Mouse (Mus musculus) embryonic facial prominence, embryonic 11.5 days (tissue): ENCODE measurements at regions not wholly inside any gene's neighbourhood (a gene's known extent, or its start where the extent isn't known, plus 50 kb on each side); places are given as distances from the start of the nearest gene placed in this dataset.

ENCODE experiments used
- ATAC-seq: fragments of 200-750 bp; cut with Nextera tagmentation; replicated peaks from 2 replicates; pipeline ENCODE4 v1.8.0; 2017; ENCODE audit warnings: low read depth; ENCODE audit not compliant: insufficient number of reproducible peaks, low FRiP score, low TSS enrichment
- DNase-seq: peaks from one replicate; pipeline ENCODE4 v3.0.0-alpha.2; 2015; ENCODE audit warnings: low spot score
- H3K27ac ChIP-seq: fragments of 300-500 bp; sonication (generic); replicated peaks from 2 replicates; pipeline ENCODE4 v1.5.1; 2014; ENCODE audit warnings: mild to moderate bottlenecking, low read depth, low read length, control low read depth
- H3K27me3 ChIP-seq: fragments of 300-500 bp; sonication (generic); 2 replicates; pipeline ENCODE4 v1.6.1; 2014; ENCODE audit warnings: mild to moderate bottlenecking, low read length, moderate library complexity, mixed read lengths; ENCODE audit not compliant: control insufficient read depth, insufficient read depth
- H3K36me3 ChIP-seq: fragments of 300-500 bp; sonication (generic); replicated peaks from 2 replicates; pipeline ENCODE4 v1.6.1; 2014; ENCODE audit warnings: low read depth, mild to moderate bottlenecking, low read length, moderate library complexity, mixed read lengths; ENCODE audit not compliant: control insufficient read depth, insufficient read depth
- H3K4me1 ChIP-seq: fragments of 300-500 bp; sonication (generic); 2 replicates; pipeline ENCODE4 v1.6.1; 2014; ENCODE audit warnings: low read length, mixed read lengths; ENCODE audit not compliant: control insufficient read depth, insufficient read depth
- H3K4me2 ChIP-seq: fragments of 300-500 bp; sonication (generic); 2 replicates; pipeline ENCODE4 v1.6.1; 2014; ENCODE audit warnings: low read depth, mild to moderate bottlenecking, control low read depth, low read length, moderate library complexity
- H3K4me3 ChIP-seq: fragments of 300-500 bp; sonication (generic); 2 replicates; pipeline ENCODE4 v1.5.1; 2014; ENCODE audit warnings: low read depth, low read length, control low read depth
- H3K9ac ChIP-seq: fragments of 300-500 bp; sonication (generic); replicated peaks from 2 replicates; pipeline ENCODE4 v1.6.1; 2014; ENCODE audit warnings: mild to moderate bottlenecking, control low read depth, low read length
- H3K9me3 ChIP-seq: fragments of 300-500 bp; sonication (generic); replicated peaks from 2 replicates; pipeline ENCODE4 v1.6.1; 2016; ENCODE audit warnings: mild to moderate bottlenecking, low read length, inconsistent platforms, mixed read lengths; ENCODE audit not compliant: control insufficient read depth
- WGBS: fragments of 180-500 bp; shearing (Covaris S2); extraction: QIAGEN DNeasy Blood & Tissue Kit; methylation state at CpG from one replicate; pipeline ENCODE4 v1.1.7; 2014; 5-methylcytosine and 5-hydroxymethylcytosine counted together

DNA sequence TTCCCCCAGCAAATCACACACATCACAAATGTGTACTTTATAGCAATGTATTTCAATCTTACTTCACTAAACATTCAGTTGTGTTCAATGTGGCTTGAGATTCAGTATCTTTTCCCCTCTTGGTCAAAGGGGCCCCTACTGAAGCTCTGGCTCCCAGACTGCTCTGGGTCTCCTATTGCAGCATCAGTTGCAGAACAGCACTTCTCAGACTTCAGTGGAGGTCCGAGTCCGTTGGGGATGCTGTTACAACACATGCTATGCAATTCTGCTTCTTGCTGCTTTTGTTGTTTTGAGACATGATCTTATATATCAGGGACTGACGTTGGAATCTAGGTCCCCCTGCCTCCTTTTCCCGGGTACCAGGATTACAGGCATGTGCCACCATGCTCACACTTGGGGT lies 64.1 kb upstream of the Tmem178 start:
- no peaks in the 10 kb centered on the region; the same call in 1 of the 2 replicates for H3K27me3 ChIP-seq
- ATAC-seq (no peak), DNase-seq (no peak)
- no peak overlapping the region for H3K27ac ChIP-seq
- no peaks in the 10 kb centered on the region for H3K36me3 ChIP-seq
- no peaks in the 10 kb centered on the region for H3K4me1 ChIP-seq
- H3K9ac ChIP-seq: no peak overlapping the region
- no peaks in the 10 kb centered on the region for H3K9me3 ChIP-seq
- H3K4me2 ChIP-seq: no peak overlapping the region
- 71% methylated on average over 4 of the region's 4 CpGs for WGBS
- H3K4me3 ChIP-seq: no peak overlapping the region

DNA sequence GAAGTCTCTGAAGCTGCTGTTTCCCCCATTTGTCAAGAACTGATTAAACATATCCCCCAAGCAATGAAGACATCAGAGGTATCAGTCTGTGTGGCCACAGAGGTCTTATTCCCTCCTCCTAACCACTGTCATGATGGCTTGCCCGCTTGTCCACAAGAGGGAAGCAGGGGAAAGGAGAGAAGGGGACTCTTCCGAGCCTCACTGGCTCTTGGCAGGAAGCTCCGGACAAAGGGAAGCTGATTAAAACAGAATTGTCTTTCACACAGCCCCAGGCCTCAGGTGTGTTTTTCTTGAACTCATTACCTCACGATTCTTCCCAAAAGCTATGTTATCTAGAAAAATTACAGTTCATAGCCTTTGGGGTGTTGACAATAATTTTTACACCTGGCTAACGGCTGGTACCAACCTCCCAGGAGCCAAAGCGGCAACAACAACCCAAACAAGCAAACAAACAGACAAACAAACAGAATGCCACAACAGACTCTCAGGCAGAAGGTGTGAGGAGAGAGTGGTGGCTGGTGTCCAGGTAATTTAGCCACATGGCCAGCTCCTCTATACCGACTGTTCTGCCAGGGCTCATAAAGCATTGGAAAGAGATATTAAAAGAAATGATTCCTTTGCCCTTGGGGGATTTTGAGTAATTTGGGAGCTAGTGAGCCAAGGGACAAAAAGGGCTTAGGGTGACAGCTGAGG lies 68.9 kb upstream of the Tmem178 start:
- WGBS: 44% methylated on average over 7 of the region's 7 CpGs
- DNase-seq: no peak

DNA sequence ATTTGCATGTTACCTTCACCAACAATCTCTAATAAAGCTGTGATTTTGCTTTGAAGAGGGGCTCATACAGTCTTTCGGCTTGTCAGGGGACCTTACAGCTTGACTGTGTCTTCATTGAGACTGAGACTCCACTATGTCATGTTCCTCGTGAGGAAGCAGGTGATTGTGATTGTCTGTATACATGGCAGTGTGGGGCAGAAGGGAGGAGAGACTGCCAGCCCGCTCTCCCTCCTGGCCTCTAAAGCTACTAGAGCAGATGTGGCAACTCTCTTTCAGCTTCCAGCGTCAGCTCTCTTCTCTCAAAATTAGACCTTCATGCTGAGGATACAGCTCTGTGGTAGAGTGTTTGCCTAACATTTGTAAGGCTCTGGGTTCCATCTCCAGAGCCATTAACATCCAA lies 73.5 kb upstream of the Tmem178 start:
- DNase-seq: no peak
- no peak for ATAC-seq

More for the DNA sequence above, 68.9 kb upstream of the Tmem178 start:
- Histone ChIP-seq H3K27ac (no peak overlapping the region), H3K4me3 (no peak overlapping the region), H3K4me1 (no peaks in the 10 kb centered on the region), H3K27me3 (no peaks in the 10 kb centered on the region), H3K36me3 (no peaks in the 10 kb centered on the region), H3K9ac (no peak overlapping the region), H3K4me2 (no peak overlapping the region), H3K9me3 (no peaks in the 10 kb centered on the region)
- no peak for ATAC-seq

DNA sequence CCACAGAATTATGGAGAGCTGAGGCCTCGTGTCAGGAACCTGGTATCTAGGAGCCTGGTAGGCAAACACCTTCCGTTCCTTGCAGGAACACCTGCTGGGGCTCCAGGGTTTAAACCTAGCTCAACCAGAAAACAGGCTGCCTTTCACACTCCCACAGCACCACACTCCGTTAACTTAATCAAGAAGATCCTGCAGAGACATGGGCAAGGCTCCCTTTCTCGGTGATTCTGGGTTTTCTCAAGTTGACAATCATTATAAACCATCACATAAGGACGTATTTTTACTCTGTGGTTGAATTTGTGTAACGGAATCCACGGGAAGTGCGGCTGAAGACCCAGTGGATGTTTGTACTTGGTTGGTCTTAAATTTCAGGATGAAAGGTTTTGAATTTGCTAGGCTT lies 82.1 kb upstream of the Tmem178 start:
- no peak for DNase-seq
- H3K36me3 ChIP-seq: no peaks in the 10 kb centered on the region

More for the DNA sequence above, 73.5 kb upstream of the Tmem178 start:
- Histone ChIP-seq H3K9ac (no peak overlapping the region), H3K4me3 (no peak overlapping the region), H3K27ac (no peak overlapping the region), H3K4me1 (no peaks in the 10 kb centered on the region), H3K4me2 (no peak overlapping the region), H3K9me3 (no peaks in the 10 kb centered on the region), H3K27me3 (no peaks in the 10 kb centered on the region), H3K36me3 (no peaks in the 10 kb centered on the region)
- 89% methylated on average over 4 of the region's 4 CpGs for WGBS

DNA sequence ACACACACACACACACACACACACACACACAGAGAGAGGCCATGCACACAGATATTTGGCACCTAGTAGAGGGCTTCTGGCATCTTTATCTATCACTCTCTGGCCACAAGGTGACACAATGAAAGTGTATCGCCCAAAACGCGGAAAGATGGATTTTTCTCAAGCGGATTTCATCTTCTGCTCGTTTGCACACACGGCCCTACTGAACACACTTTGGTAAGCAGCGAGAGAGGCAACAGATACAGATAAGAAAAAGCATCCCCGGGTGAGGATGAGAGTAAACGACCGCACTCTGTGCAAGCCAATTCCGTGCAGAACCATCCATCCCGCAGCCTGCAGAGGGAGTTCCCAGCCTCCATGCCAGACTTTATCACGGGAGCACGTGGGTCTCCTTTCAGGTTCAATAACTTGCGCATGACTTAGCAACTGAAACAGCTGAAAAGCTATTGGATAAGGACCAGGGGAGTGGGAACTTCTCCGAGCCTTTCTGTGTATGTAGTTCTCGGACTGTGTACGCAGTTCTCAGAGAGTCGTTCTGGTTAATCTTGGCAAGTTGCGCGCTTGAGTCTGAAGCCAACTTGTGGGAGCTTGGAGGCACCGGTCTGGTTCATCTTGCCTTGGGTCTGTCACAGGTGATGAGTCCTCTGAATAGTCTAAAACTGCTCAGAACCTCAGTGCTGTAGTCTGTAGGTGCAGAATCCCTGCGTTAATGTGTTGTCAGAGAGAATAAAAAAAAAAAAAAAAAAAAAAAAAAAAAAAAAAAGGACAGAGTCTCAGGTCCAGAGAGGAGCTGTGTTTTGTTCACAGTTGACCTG lies 97.2 kb upstream of the Tmem178 start:
- 75% methylated on average over 23 of the region's 23 CpGs for WGBS

More for the DNA sequence above, 82.1 kb upstream of the Tmem178 start:
- Histone ChIP-seq H3K9me3 (no peaks in the 10 kb centered on the region), H3K4me3 (no peak overlapping the region), H3K27ac (no peak overlapping the region), H3K4me1 (no peaks in the 10 kb centered on the region), H3K4me2 (no peak overlapping the region), H3K9ac (no peak overlapping the region), H3K27me3 (no peaks in the 10 kb centered on the region)
- no peak for ATAC-seq
- 72% methylated on average over 8 of the region's 8 CpGs for WGBS

DNA sequence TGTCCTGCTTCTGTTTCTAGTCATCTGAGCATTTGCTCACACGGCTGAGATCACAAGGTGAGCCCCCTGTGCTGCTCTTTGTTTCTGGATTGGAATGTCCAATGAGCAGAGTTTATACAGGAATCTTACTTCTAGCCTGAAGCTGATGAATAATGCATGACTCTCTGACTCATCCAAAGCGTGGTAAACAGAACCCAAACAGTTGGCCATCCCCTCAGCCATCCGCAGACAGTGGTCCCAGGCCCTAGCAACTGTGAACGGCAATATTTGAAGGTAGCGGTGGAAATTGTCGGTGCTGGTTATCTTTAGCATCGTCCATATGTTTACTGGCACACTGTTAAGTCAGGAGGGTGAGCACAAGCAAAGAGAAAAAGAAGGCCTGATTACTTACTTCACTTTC lies 99.1 kb upstream of the Tmem178 start:
- Histone ChIP-seq H3K4me1 (no peaks in the 10 kb centered on the region), H3K4me3 (no peak overlapping the region), H3K9ac (no peak overlapping the region), H3K27ac (no peak overlapping the region), H3K9me3 (no peaks in the 10 kb centered on the region), H3K4me2 (no peak overlapping the region), H3K36me3 (no peaks in the 10 kb centered on the region), H3K27me3 (no peaks in the 10 kb centered on the region)
- ATAC-seq (no peak), DNase-seq (no peak)
- WGBS: 78% methylated on average over 7 of the region's 7 CpGs

More for the DNA sequence above, 97.2 kb upstream of the Tmem178 start:
- no peaks in the 10 kb centered on the region for H3K36me3 ChIP-seq
- ATAC-seq (no peak), DNase-seq (no peak)
- no peak overlapping the region for H3K27ac ChIP-seq
- no peak overlapping the region for H3K9ac ChIP-seq
- H3K4me3 ChIP-seq: no peak overlapping the region
- H3K4me2 ChIP-seq: no peak overlapping the region
- H3K4me1 ChIP-seq: no peaks in the 10 kb centered on the region
- no peaks in the 10 kb centered on the region for H3K27me3 ChIP-seq
- no peaks in the 10 kb centered on the region for H3K9me3 ChIP-seq

DNA sequence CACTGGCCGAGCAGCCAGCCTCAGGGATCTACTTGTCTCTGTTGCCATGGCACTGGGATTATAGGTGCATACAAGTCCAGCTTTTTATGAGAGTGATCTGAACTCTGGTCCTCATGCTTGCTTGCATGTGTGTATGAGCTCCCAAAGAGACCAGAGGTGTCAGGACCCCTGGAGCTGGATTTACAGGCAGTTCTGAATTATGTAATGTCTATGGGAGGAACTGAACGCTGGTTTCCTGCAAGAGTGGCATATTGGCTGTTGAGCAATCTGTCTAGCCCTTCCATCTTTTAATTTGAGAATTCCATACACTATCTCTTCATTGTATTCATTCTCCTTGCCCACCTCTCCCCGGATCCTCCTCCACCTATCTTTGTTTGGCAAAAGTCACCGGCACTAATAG lies 102.5 kb upstream of the Tmem178 start:
- Histone ChIP-seq H3K36me3 (no peaks in the 10 kb centered on the region), H3K4me2 (no peak overlapping the region), H3K27ac (no peak overlapping the region), H3K4me3 (no peak overlapping the region), H3K27me3 (no peaks in the 10 kb centered on the region), H3K9ac (no peak overlapping the region), H3K9me3 (no peaks in the 10 kb centered on the region), H3K4me1 (no peaks in the 10 kb centered on the region)
- ATAC-seq: no peak
- no peak for DNase-seq
- WGBS: 88% methylated on average over 4 of the region's 4 CpGs

DNA sequence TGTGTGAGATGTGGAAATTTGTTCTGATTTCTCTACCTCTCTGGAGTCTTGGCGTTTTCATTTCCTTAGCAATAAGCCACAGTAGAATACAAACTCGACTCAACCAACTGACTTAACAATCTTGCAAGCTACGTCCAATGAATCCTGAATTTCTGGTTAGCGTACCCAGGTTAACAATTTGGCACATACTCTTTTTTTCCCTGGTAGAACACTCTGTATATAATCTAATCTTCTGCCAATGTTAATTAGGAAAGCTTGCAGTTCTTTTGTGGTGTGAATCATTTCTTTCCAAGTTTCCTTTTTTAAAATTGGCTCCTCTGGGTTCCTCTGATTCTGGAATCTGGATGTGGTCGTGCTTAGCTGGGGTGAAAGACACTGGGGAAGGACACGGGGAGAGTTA lies 103.5 kb upstream of the Tmem178 start:
- H3K4me3 ChIP-seq: no peak overlapping the region
- DNase-seq (no peak), ATAC-seq (no peak)
- no peaks in the 10 kb centered on the region for H3K4me1 ChIP-seq
- no peak overlapping the region for H3K4me2 ChIP-seq
- H3K9ac ChIP-seq: no peak overlapping the region
- WGBS: 84% methylated on average over 6 of the region's 6 CpGs
- H3K36me3 ChIP-seq: no peaks in the 10 kb centered on the region
- no peaks in the 10 kb centered on the region for H3K27me3 ChIP-seq
- no peaks in the 10 kb centered on the region for H3K9me3 ChIP-seq
- H3K27ac ChIP-seq: no peak overlapping the region
